Comparison of ENCODE assay signal across 32 mouse cellular contexts in the genomic region with DNA sequence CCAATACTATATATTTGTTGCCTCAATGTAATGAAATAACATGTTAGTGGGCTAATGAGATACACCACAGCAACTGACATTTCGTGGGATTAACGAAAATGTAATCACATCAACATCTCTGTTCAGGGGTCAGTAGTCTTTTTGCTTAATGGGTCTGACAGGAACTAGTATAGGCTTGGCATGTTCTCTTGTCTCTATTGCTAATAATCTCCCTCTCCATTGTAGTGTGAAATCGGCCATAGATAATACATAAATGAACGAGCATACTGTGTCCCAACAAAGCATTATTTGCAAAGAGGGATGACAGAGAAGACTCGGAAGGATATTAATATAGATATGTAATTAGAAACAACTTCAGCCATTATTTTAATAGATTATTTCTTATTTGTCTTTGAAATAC.
"Had no signal": no experiment of that assay in that cellular context is flagged by ENCODE, and none has a peak within 500 bp of the region (broad histone marks: within the 10 kb centered on the region; RNA-seq: fewer than 3 reads in every experiment).

No protein-coding gene starts in this region.

- H3K9ac ChIP-seq: limb, embryonic 12.5 days; limb, embryonic 13.5 days; limb, embryonic 15.5 days; liver, embryonic 12.5 days; liver, embryonic 13.5 days; liver, embryonic 14.5 days; liver, embryonic 15.5 days; liver, postnatal 0 days; lung, embryonic 14.5 days; lung, embryonic 15.5 days; midbrain, embryonic 12.5 days; midbrain, embryonic 13.5 days; midbrain, embryonic 15.5 days had no signal

- H3K36me3 ChIP-seq: limb, embryonic 10.5 days; limb, embryonic 12.5 days; limb, embryonic 13.5 days; limb, embryonic 15.5 days; liver, embryonic 12.5 days; liver, embryonic 13.5 days; liver, embryonic 15.5 days; lung, embryonic 15.5 days; midbrain, embryonic 10.5 days; midbrain, embryonic 12.5 days; midbrain, embryonic 13.5 days; midbrain, embryonic 15.5 days had no signal

- DNase-seq: left cerebral cortex, postnatal 4 days; liver; liver, embryonic 13.5 days; liver, postnatal 0 days; lung, adult 18-20 months; lung, adult 2 months; lung, embryonic 14.5 days; lung, postnatal 10 days; lung, postnatal 14 days; lung, postnatal 36 days; lung, postnatal 4 days; midbrain, embryonic 14.5 days had no signal

- H3K4me2 ChIP-seq: limb, embryonic 12.5 days; limb, embryonic 13.5 days; limb, embryonic 15.5 days; liver, embryonic 11.5 days; liver, embryonic 12.5 days; liver, embryonic 13.5 days; liver, embryonic 15.5 days; lung, embryonic 14.5 days; lung, embryonic 15.5 days; midbrain, embryonic 11.5 days; midbrain, embryonic 12.5 days; midbrain, embryonic 13.5 days; midbrain, embryonic 15.5 days had no signal

- H3K4me1 ChIP-seq: limb, embryonic 10.5 days; limb, embryonic 12.5 days; limb, embryonic 13.5 days; limb, embryonic 15.5 days; liver, embryonic 12.5 days; liver, embryonic 13.5 days; liver, embryonic 15.5 days; megakaryocyte, embryonic 14.5 days; midbrain, embryonic 10.5 days; midbrain, embryonic 13.5 days; midbrain, embryonic 15.5 days had no signal

- H3K9me3 ChIP-seq: limb, embryonic 10.5 days; limb, embryonic 12.5 days; limb, embryonic 13.5 days; limb, embryonic 15.5 days; liver, embryonic 12.5 days; liver, embryonic 13.5 days; liver, embryonic 15.5 days; lung, embryonic 15.5 days; megakaryocyte, embryonic 14.5 days; midbrain, embryonic 10.5 days; midbrain, embryonic 12.5 days; midbrain, embryonic 13.5 days; midbrain, embryonic 15.5 days had no signal

- H3K4me3 ChIP-seq: left cerebral cortex, adult 2 months; limb, embryonic 10.5 days; limb, embryonic 12.5 days; limb, embryonic 13.5 days; limb, embryonic 15.5 days; liver, embryonic 12.5 days; liver, embryonic 13.5 days; liver, embryonic 15.5 days; lung, embryonic 15.5 days; megakaryocyte, embryonic 14.5 days; midbrain, embryonic 10.5 days; midbrain, embryonic 12.5 days; midbrain, embryonic 13.5 days; midbrain, embryonic 15.5 days; myocyte had no signal

- ATAC-seq: liver, embryonic 12.5 days; liver, postnatal 0 days; lung, postnatal 0 days; midbrain, embryonic 13.5 days; midbrain, embryonic 15.5 days; midbrain, embryonic 16.5 days had no signal

- H3K27ac ChIP-seq: left cerebral cortex, adult 2 months; limb, embryonic 10.5 days; limb, embryonic 12.5 days; limb, embryonic 13.5 days; limb, embryonic 15.5 days; liver, embryonic 12.5 days; liver, embryonic 13.5 days; liver, embryonic 14.5 days; liver, embryonic 15.5 days; lung, embryonic 15.5 days; macrophage; midbrain, embryonic 10.5 days; midbrain, embryonic 12.5 days; midbrain, embryonic 13.5 days; midbrain, embryonic 15.5 days had no signal

- H3K27me3 ChIP-seq: limb, embryonic 12.5 days; limb, embryonic 13.5 days; limb, embryonic 15.5 days; liver, embryonic 12.5 days; liver, embryonic 13.5 days; liver, embryonic 15.5 days; lung, embryonic 15.5 days; megakaryocyte, embryonic 14.5 days; midbrain, embryonic 12.5 days; midbrain, embryonic 13.5 days; midbrain, embryonic 15.5 days had no signal
